Mouse (Mus musculus) stomach, postnatal 0 days (tissue): Measurements from ENCODE around the gene Akap6. TPM values are rescaled to one million over a fixed set of nuclear protein-coding genes. Genes with fewer than 3 reads are reported as not detected.

ENCODE experiments used
- ATAC-seq: fragments of 200-750 bp; cut with Nextera tagmentation; 2 replicates; pipeline ENCODE4 v1.8.0; 2017; ENCODE audit not compliant: low FRiP score, low TSS enrichment
- DNase-seq: peaks from one replicate; pipeline ENCODE4 v3.0.0-alpha.2; 2016; ENCODE audit warnings: low spot score
- H3K27ac ChIP-seq: fragments of 300-500 bp; sonication (generic); replicated peaks from 2 replicates; pipeline ENCODE4 v1.5.1; 2014; ENCODE audit warnings: mild to moderate bottlenecking, control low read depth
- H3K27me3 ChIP-seq: fragments of 300-500 bp; sonication (generic); 2 replicates; pipeline ENCODE4 v1.6.1; 2014; ENCODE audit warnings: low read length; ENCODE audit not compliant: control insufficient read depth, insufficient read depth
- H3K36me3 ChIP-seq: fragments of 300-500 bp; sonication (generic); 2 replicates; pipeline ENCODE4 v1.6.1; 2014; ENCODE audit warnings: low read length, mixed read lengths; ENCODE audit not compliant: control insufficient read depth, insufficient read depth
- H3K4me1 ChIP-seq: fragments of 300-500 bp; sonication (generic); replicated peaks from 2 replicates; pipeline ENCODE4 v1.6.1; 2014; ENCODE audit warnings: antibody characterized with exemption; ENCODE audit not compliant: control insufficient read depth, insufficient read depth
- H3K4me2 ChIP-seq: fragments of 300-500 bp; sonication (generic); replicated peaks from 2 replicates; pipeline ENCODE4 v1.6.1; 2014; ENCODE audit warnings: low read depth, mild to moderate bottlenecking, control low read depth, moderate library complexity
- H3K4me3 ChIP-seq: fragments of 300-500 bp; sonication (generic); 2 replicates; pipeline ENCODE4 v1.5.1; 2014; ENCODE audit warnings: low read depth, low read length, control low read depth
- H3K9ac ChIP-seq: fragments of 300-500 bp; sonication (generic); 2 replicates; pipeline ENCODE4 v1.6.1; 2014; ENCODE audit warnings: mild to moderate bottlenecking, low read length, control low read depth, mixed read lengths
- H3K9me3 ChIP-seq: fragments of 300-500 bp; sonication (generic); 2 replicates; pipeline ENCODE4 v1.6.1; 2016; ENCODE audit warnings: low read length; ENCODE audit not compliant: control insufficient read depth
- CTCF ChIP-seq: IDR thresholded peaks from 2 replicates; pipeline ENCODE4 v1.5.1; 2016; ENCODE audit warnings: antibody characterized with exemption, low read depth, mild to moderate bottlenecking, moderate library complexity
- EP300 ChIP-seq: optimal IDR thresholded peaks from 2 replicates; pipeline ENCODE3; 2016; ENCODE audit warnings: antibody characterized with exemption
- WGBS: fragments of 180-500 bp; shearing (Covaris S2); extraction: QIAGEN DNeasy Blood & Tissue Kit; methylation state at CpG from one replicate; pipeline ENCODE4 v1.1.7; 2014; 5-methylcytosine and 5-hydroxymethylcytosine counted together
- polyA plus RNA-seq: library from polyadenylated mRNA; unstranded; fragments of >200 nt; fragmentation: Nextera tagmentation; extraction: Ambion mirVana; gene quantifications from 2 replicates; pipeline ENCODE4 v1.2.1, GENCODE M21; 2015

Gene Akap6
- polyA plus RNA-seq, 1 experiment from 2014 or later, result 0.76 TPM

GRCm38 (mm10) chr12:53032762-53033161 lies 333.6 kb downstream of the Akap6 start:
- ATAC-seq (no peak), DNase-seq (peak; percentile 20)
- Histone ChIP-seq H3K9ac (no peak overlapping the region), H3K4me1 (peaks cover 3% of the 10 kb centered on the region; the same call in 1 of the 2 replicates), H3K4me2 (peak overlapping the region; percentile 12; the same call in 1 of the 2 replicates), H3K4me3 (no peak overlapping the region), H3K27me3 (no peaks in the 10 kb centered on the region), H3K36me3 (no peaks in the 10 kb centered on the region), H3K9me3 (no peaks in the 10 kb centered on the region), H3K27ac (no peak overlapping the region)
- TF ChIP-seq CTCF, result no peak
- TF ChIP-seq EP300, result no peak
- 26% methylated on average over 7 of the region's 7 CpGs for WGBS

DNA sequence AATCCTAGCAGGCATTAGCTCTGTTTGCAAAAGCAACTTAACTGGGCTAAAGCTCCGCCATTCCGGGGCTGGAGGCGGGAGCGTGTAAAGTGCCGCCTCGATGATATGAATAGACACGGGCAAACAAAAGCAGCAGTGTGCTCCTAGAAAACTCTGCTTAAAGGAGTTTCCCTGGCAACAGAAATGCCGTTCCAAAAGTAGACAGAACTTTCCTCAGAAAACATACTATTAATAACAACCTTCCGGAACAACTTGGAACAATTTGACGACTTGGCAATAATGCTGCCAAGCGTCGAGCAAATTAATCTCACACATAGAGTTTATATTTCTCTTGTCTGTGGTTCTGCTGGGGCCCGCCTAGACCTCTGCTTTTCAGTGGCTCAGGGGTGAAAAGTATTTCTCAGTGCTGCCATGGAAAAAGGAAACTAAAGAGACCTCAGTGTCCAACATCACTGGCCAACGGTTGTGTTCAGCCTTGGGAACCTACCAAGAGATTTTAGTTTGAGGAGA lies 334.3 kb downstream of the Akap6 start:
- 10% methylated on average over 14 of the region's 14 CpGs for WGBS
- TF ChIP-seq EP300, result no peak
- TF ChIP-seq CTCF, result no peak
- H3K36me3 ChIP-seq, result no peaks in the 10 kb centered on the region
- H3K27me3 ChIP-seq, result no peaks in the 10 kb centered on the region
- no peak overlapping the region for H3K27ac ChIP-seq
- DNase-seq, result peak; percentile 21
- no peak overlapping the region for H3K9ac ChIP-seq
- H3K4me1 ChIP-seq, result peaks cover 3% of the 10 kb centered on the region; the same call in 1 of the 2 replicates
- no peak overlapping the region for H3K4me3 ChIP-seq
- H3K4me2 ChIP-seq, result peak overlapping the region; percentile 12; the same call in 1 of the 2 replicates
- no peaks in the 10 kb centered on the region for H3K9me3 ChIP-seq
- no peak for ATAC-seq

DNA sequence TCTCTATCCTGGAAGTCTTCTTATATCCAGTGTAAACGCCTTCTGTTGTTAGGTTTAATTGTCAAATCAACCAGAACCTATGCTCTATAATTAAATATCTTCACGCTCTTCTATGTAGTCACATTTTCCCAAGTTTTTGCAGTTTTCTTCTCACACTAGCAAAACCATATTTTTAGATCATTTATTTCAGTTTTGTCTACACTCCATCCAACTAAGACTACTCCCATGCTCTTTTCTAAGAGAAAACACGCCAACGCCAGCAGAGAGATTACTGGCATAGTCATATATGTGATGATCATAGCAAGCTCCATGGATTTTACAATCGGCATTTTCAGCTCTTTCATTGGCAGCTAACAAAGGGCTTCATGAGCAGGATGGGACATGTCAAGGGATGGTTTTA lies 341.5 kb downstream of the Akap6 start:
- no peak for TF ChIP-seq EP300
- TF ChIP-seq CTCF, result no peak
- Histone ChIP-seq H3K4me1 (no peaks in the 10 kb centered on the region), H3K9me3 (no peaks in the 10 kb centered on the region), H3K9ac (no peak overlapping the region), H3K4me2 (no peak overlapping the region), H3K4me3 (no peak overlapping the region), H3K36me3 (no peaks in the 10 kb centered on the region), H3K27me3 (no peaks in the 10 kb centered on the region), H3K27ac (no peak overlapping the region)
- WGBS, result 80% methylated on average over 5 of the region's 5 CpGs
- DNase-seq (no peak), ATAC-seq (no peak)

DNA sequence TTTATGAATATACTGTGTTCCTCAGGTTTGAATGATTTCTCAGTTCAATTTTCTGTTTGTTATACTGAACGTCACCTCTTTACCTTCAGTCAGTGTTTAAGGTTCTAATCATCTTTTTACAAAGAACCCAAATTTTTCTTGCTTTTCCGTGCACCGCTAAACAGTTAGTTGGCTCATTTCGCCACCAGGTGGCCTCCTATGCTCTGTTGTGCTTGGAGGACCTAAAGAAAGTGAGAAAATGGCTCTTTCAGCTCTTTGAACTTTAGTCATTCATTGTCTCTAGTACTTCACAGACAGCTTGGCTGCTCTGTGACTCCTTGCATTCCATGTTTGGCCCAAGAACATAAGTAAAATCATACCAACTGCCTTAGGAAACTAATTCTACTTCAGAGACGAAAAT lies 343.6 kb downstream of the Akap6 start:
- TF ChIP-seq CTCF, result peak; percentile 85
- TF ChIP-seq EP300, result no peak
- no peak for ATAC-seq
- Histone ChIP-seq H3K27ac (no peak overlapping the region), H3K4me1 (no peaks in the 10 kb centered on the region), H3K36me3 (no peaks in the 10 kb centered on the region), H3K9me3 (no peaks in the 10 kb centered on the region), H3K27me3 (no peaks in the 10 kb centered on the region), H3K9ac (no peak overlapping the region), H3K4me3 (no peak overlapping the region), H3K4me2 (no peak overlapping the region)
- DNase-seq, result peak; percentile 51
- 28% methylated on average over 5 of the region's 5 CpGs for WGBS

DNA sequence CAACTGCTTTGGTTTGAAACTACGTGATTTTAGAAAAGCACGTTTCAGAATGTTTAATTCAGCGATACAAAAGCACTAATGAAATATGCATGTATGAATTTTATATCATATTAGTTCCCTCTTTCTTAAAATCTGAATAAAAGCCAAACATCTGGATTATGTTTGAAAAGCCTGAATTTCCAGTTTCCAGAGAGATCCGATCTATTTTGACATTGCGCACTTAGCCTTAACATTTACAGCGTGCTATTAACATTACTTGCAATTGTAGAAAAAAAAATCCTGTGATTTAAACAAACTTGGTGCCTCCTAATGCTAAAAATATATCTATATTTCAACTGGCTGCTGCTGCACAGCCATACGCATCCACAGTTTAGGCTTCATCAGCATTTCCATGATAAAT lies 358.4 kb downstream of the Akap6 start:
- H3K36me3 ChIP-seq, result no peaks in the 10 kb centered on the region
- no peak overlapping the region for H3K4me3 ChIP-seq
- no peak for ATAC-seq
- no peaks in the 10 kb centered on the region for H3K27me3 ChIP-seq
- no peak overlapping the region for H3K27ac ChIP-seq
- TF ChIP-seq CTCF (no peak), EP300 (no peak)
- no peak overlapping the region for H3K4me2 ChIP-seq
- H3K9ac ChIP-seq, result no peak overlapping the region
- WGBS, result 57% methylated on average over 7 of the region's 7 CpGs
- H3K9me3 ChIP-seq, result no peaks in the 10 kb centered on the region
- H3K4me1 ChIP-seq, result no peaks in the 10 kb centered on the region; the same call in 1 of the 2 replicates
- DNase-seq, result no peak

GRCm38 (mm10) chr12:53060903-53061302 lies 361.7 kb downstream of the Akap6 start:
- Histone ChIP-seq H3K27ac (no peak overlapping the region), H3K27me3 (no peaks in the 10 kb centered on the region), H3K4me3 (no peak overlapping the region), H3K9ac (no peak overlapping the region), H3K9me3 (no peaks in the 10 kb centered on the region), H3K36me3 (no peaks in the 10 kb centered on the region), H3K4me1 (no peaks in the 10 kb centered on the region; the same call in 1 of the 2 replicates), H3K4me2 (no peak overlapping the region)
- ATAC-seq (no peak), DNase-seq (no peak)
- TF ChIP-seq CTCF (no peak), EP300 (no peak)
- WGBS, result 58% methylated on average over 6 of the region's 6 CpGs
